Mouse (Mus musculus): ENCODE measurements around the gene Slc9a3. TPM values are rescaled to one million over a fixed set of nuclear protein-coding genes. Genes with fewer than 3 reads are reported as not detected.

Gene Slc9a3
- polyA plus RNA-seq, 1 experiment from 2014 or later, result not detected

GRCm38 (mm10) chr13:74167492-74167891 lies 46.2 kb downstream of the Slc9a3 start:
- DNase-seq (ENCODE audit: low spot score) (no peak), ATAC-seq (replicated peaks; ENCODE audit: low FRiP score) (no peak)
- Histone ChIP-seq H3K4me2 (no peak overlapping the region), H3K4me3 (ENCODE audit: low read depth, low read length) (no peak overlapping the region), H3K4me1 (replicated peaks; ENCODE audit: control insufficient read depth, insufficient read depth, low read length) (peaks cover 4% of the 10 kb centered on the region), H3K36me3 (ENCODE audit: control insufficient read depth, insufficient read depth, low read length) (peaks cover under 1% of the 10 kb centered on the region; the same call in 1 of the 2 replicates), H3K9me3 (ENCODE audit: control insufficient read depth, low read length) (no peaks in the 10 kb centered on the region), H3K27ac (ENCODE audit: low read depth, low read length) (no peak overlapping the region), H3K9ac (ENCODE audit: low read depth, low read length) (no peak overlapping the region), H3K27me3 (replicated peaks; ENCODE audit: control insufficient read depth, insufficient read depth, low read length) (no peaks in the 10 kb centered on the region; the same call in 1 of the 2 replicates)
- WGBS, result 84% methylated on average over 2 of the region's 2 CpGs

GRCm38 (mm10) chr13:74169446-74170164 lies 48.3 kb downstream of the Slc9a3 start:
- H3K9ac ChIP-seq (ENCODE audit: low read depth, low read length), result no peak overlapping the region
- WGBS, result 81% methylated on average over 10 of the region's 10 CpGs
- no peak overlapping the region for H3K4me3 ChIP-seq (ENCODE audit: low read depth, low read length)
- no peak overlapping the region for H3K4me2 ChIP-seq
- H3K4me1 ChIP-seq (replicated peaks; ENCODE audit: control insufficient read depth, insufficient read depth, low read length), result peaks cover 4% of the 10 kb centered on the region
- DNase-seq (ENCODE audit: low spot score) (no peak), ATAC-seq (replicated peaks; ENCODE audit: low FRiP score) (no peak)
- H3K36me3 ChIP-seq (ENCODE audit: control insufficient read depth, insufficient read depth, low read length), result peaks cover 14% of the 10 kb centered on the region; the same call in 1 of the 2 replicates
- no peak overlapping the region for H3K27ac ChIP-seq (ENCODE audit: low read depth, low read length)
- no peaks in the 10 kb centered on the region for H3K27me3 ChIP-seq (replicated peaks; ENCODE audit: control insufficient read depth, insufficient read depth, low read length)
- H3K9me3 ChIP-seq (ENCODE audit: control insufficient read depth, low read length), result no peaks in the 10 kb centered on the region

GRCm38 (mm10) chr13:74172036-74172435 lies 50.8 kb downstream of the Slc9a3 start:
- no peaks in the 10 kb centered on the region for H3K27me3 ChIP-seq (replicated peaks; ENCODE audit: control insufficient read depth, insufficient read depth, low read length)
- DNase-seq (ENCODE audit: low spot score), result no peak
- no peak overlapping the region for H3K9ac ChIP-seq (ENCODE audit: low read depth, low read length)
- 94% methylated on average over 5 of the region's 5 CpGs for WGBS
- H3K4me2 ChIP-seq, result no peak overlapping the region
- no peak for ATAC-seq (replicated peaks; ENCODE audit: low FRiP score)
- H3K4me3 ChIP-seq (ENCODE audit: low read depth, low read length), result no peak overlapping the region
- no peak overlapping the region for H3K27ac ChIP-seq (ENCODE audit: low read depth, low read length)
- no peaks in the 10 kb centered on the region for H3K4me1 ChIP-seq (replicated peaks; ENCODE audit: control insufficient read depth, insufficient read depth, low read length)
- peaks cover 14% of the 10 kb centered on the region; the same call in 1 of the 2 replicates for H3K36me3 ChIP-seq (ENCODE audit: control insufficient read depth, insufficient read depth, low read length)
- no peaks in the 10 kb centered on the region for H3K9me3 ChIP-seq (ENCODE audit: control insufficient read depth, low read length)

GRCm38 (mm10) chr13:74183011-74183695 lies 61.9 kb downstream of the Slc9a3 start:
- Histone ChIP-seq H3K9ac (ENCODE audit: low read depth, low read length) (no peak overlapping the region), H3K4me2 (no peak overlapping the region), H3K9me3 (ENCODE audit: control insufficient read depth, low read length) (no peaks in the 10 kb centered on the region), H3K27ac (ENCODE audit: low read depth, low read length) (no peak overlapping the region), H3K4me3 (ENCODE audit: low read depth, low read length) (no peak overlapping the region), H3K4me1 (replicated peaks; ENCODE audit: control insufficient read depth, insufficient read depth, low read length) (no peaks in the 10 kb centered on the region), H3K27me3 (replicated peaks; ENCODE audit: control insufficient read depth, insufficient read depth, low read length) (no peaks in the 10 kb centered on the region), H3K36me3 (ENCODE audit: control insufficient read depth, insufficient read depth, low read length) (peaks cover 8% of the 10 kb centered on the region; the same call in 1 of the 2 replicates)
- 87% methylated on average over 5 of the region's 5 CpGs for WGBS
- ATAC-seq (replicated peaks; ENCODE audit: low FRiP score) (no peak), DNase-seq (ENCODE audit: low spot score) (no peak)

- H3K9me3 ChIP-seq (ENCODE audit: control insufficient read depth, low read length), result no peaks in the 10 kb centered on the region
- no peaks in the 10 kb centered on the region for H3K27me3 ChIP-seq (replicated peaks; ENCODE audit: control insufficient read depth, insufficient read depth, low read length)
- no peak for ATAC-seq (replicated peaks; ENCODE audit: low FRiP score)
- no peak overlapping the region for H3K4me3 ChIP-seq (ENCODE audit: low read depth, low read length)
- no peak for DNase-seq (ENCODE audit: low spot score)
- no peak overlapping the region for H3K9ac ChIP-seq (ENCODE audit: low read depth, low read length)
- no peak overlapping the region for H3K4me2 ChIP-seq
- H3K27ac ChIP-seq (ENCODE audit: low read depth, low read length), result no peak overlapping the region
- WGBS, result 82% methylated on average over 6 of the region's 6 CpGs
- H3K4me1 ChIP-seq (replicated peaks; ENCODE audit: control insufficient read depth, insufficient read depth, low read length), result no peaks in the 10 kb centered on the region
- H3K36me3 ChIP-seq (ENCODE audit: control insufficient read depth, insufficient read depth, low read length), result peaks cover 12% of the 10 kb centered on the region
Observed at GRCm38 (mm10) chr13:74192613-74193012, 71.4 kb downstream of the Slc9a3 start.

- 82% methylated on average over 3 of the region's 3 CpGs for WGBS
Observed at GRCm38 (mm10) chr13:74196451-74196850, 75.2 kb downstream of the Slc9a3 start.

GRCm38 (mm10) chr13:74208317-74208985 lies 87.2 kb downstream of the Slc9a3 start, which contains the start of gene Exoc3:
Gene Exoc3 (minus strand): TSS chr13:74208732.
- under 1% methylated on average over 39 of the region's 39 CpGs for WGBS
- Histone ChIP-seq H3K9me3 (ENCODE audit: control insufficient read depth, low read length) (no peaks in the 10 kb centered on the region), H3K4me3 (ENCODE audit: low read depth, low read length) (peak within 1 kb of the TSS; percentile 72), H3K27me3 (replicated peaks; ENCODE audit: control insufficient read depth, insufficient read depth, low read length) (no peaks in the 10 kb centered on the region), H3K9ac (ENCODE audit: low read depth, low read length) (peak within 1 kb of the TSS; percentile 63), H3K4me1 (replicated peaks; ENCODE audit: control insufficient read depth, insufficient read depth, low read length) (0 out of 2 replicates have a peak, but pooled peaks cover 3% of the 10 kb centered on the region), H3K4me2 (peak within 1 kb of the TSS; percentile 91), H3K27ac (ENCODE audit: low read depth, low read length) (peak within 1 kb of the TSS; percentile 58), H3K36me3 (ENCODE audit: control insufficient read depth, insufficient read depth, low read length) (no peaks in the 10 kb centered on the region; the same call in 1 of the 2 replicates)
- ATAC-seq (replicated peaks; ENCODE audit: low FRiP score), result peak; percentile 98
- peak; percentile 90 for DNase-seq (ENCODE audit: low spot score)

More at GRCm38 (mm10) chr13:74196451-74196850, 75.2 kb downstream of the Slc9a3 start:
- no peak overlapping the region for H3K9ac ChIP-seq (ENCODE audit: low read depth, low read length)
- H3K4me3 ChIP-seq (ENCODE audit: low read depth, low read length), result no peak overlapping the region
- H3K4me2 ChIP-seq, result no peak overlapping the region
- H3K4me1 ChIP-seq (replicated peaks; ENCODE audit: control insufficient read depth, insufficient read depth, low read length), result no peaks in the 10 kb centered on the region
- H3K27ac ChIP-seq (ENCODE audit: low read depth, low read length), result no peak overlapping the region
- no peak for ATAC-seq (replicated peaks; ENCODE audit: low FRiP score)
- H3K36me3 ChIP-seq (ENCODE audit: control insufficient read depth, insufficient read depth, low read length), result peaks cover 12% of the 10 kb centered on the region
- no peaks in the 10 kb centered on the region for H3K27me3 ChIP-seq (replicated peaks; ENCODE audit: control insufficient read depth, insufficient read depth, low read length)
- no peak for DNase-seq (ENCODE audit: low spot score)
- no peaks in the 10 kb centered on the region for H3K9me3 ChIP-seq (ENCODE audit: control insufficient read depth, low read length)

- H3K27me3 ChIP-seq (replicated peaks; ENCODE audit: control insufficient read depth, insufficient read depth, low read length), result no peaks in the 10 kb centered on the region
- ATAC-seq (replicated peaks; ENCODE audit: low FRiP score) (peak; percentile 46), DNase-seq (ENCODE audit: low spot score) (no peak)
- 0 out of 2 replicates have a peak, but pooled peaks cover 3% of the 10 kb centered on the region for H3K4me1 ChIP-seq (replicated peaks; ENCODE audit: control insufficient read depth, insufficient read depth, low read length)
- peak overlapping the region; percentile 58 for H3K27ac ChIP-seq (ENCODE audit: low read depth, low read length)
- WGBS, result 19% methylated on average over 12 of the region's 12 CpGs
- H3K4me2 ChIP-seq, result peak overlapping the region; percentile 91
- peak overlapping the region; percentile 72 for H3K4me3 ChIP-seq (ENCODE audit: low read depth, low read length)
- no peaks in the 10 kb centered on the region for H3K9me3 ChIP-seq (ENCODE audit: control insufficient read depth, low read length)
- no peaks in the 10 kb centered on the region; the same call in 1 of the 2 replicates for H3K36me3 ChIP-seq (ENCODE audit: control insufficient read depth, insufficient read depth, low read length)
- peak overlapping the region; percentile 63 for H3K9ac ChIP-seq (ENCODE audit: low read depth, low read length)
Observed at GRCm38 (mm10) chr13:74208986-74209345, 87.7 kb downstream of the Slc9a3 start.

All from liver, embryonic 11.5 days (tissue).